ENCODE assay signal across 18 mouse cellular contexts in genomic region chr8:48146449-48146848, GRCm38 (mm10). TPM values are rescaled to one million over a fixed set of nuclear protein-coding genes. Genes with fewer than 3 reads are reported as not detected.
DNase-seq lines count a peak whose midpoint lies in the region; ATAC-seq lines count a peak whose summit lies in the region.
"Had no signal": no experiment of that assay in that cellular context is flagged by ENCODE, and none has a peak within 500 bp of the region (broad histone marks: within the 10 kb centered on the region; RNA-seq: fewer than 3 reads in every experiment).

No protein-coding gene starts in this region.

- H3K9ac ChIP-seq in embryonic facial prominence, embryonic 14.5 days (ENCODE audit: low read depth, low read length), result no peak overlapping the region
- H3K9ac ChIP-seq: heart, embryonic 13.5 days; neural tube, embryonic 12.5 days had no signal

- intact Hi-C loops in left cerebral cortex, postnatal 25 days (cut with DNase I), result no loop called here

- DNase-seq in frontal cortex, adult 2 months (ENCODE audit: extremely low spot score in 1 of 2, low spot score in 1 of 2), result peak; percentile 7 to 51
- no peak for DNase-seq in frontal cortex, postnatal 10 days (ENCODE audit: low spot score in 2 of 2)
- DNase-seq in NIH3T3 (ENCODE audit: low read depth), result peak; percentile 6
- DNase-seq in embryonic facial prominence, embryonic 14.5 days (ENCODE audit: low spot score), result peak; percentile 76
- peak; percentile 35 to 76 for DNase-seq in left cerebral cortex, postnatal 25 days (ENCODE audit: low spot score in 2 of 2)
- no peak for DNase-seq in urinary bladder, postnatal 36 days (ENCODE audit: low spot score in 2 of 2)
- DNase-seq in adrenal gland, adult 18-20 months (ENCODE audit: low spot score in 2 of 2), result no peak
- DNase-seq: embryo, embryonic 11 days; gastrocnemius, adult 2 months; kidney, adult 18-20 months; kidney, postnatal 14 days; lung, adult 18-20 months; lung, postnatal 4 days; thymus, adult 2 months had no signal

- ATAC-seq in embryonic facial prominence, embryonic 14.5 days (ENCODE audit: low read depth), result no peak

- H3K36me3 ChIP-seq in embryonic facial prominence, embryonic 14.5 days (ENCODE audit: control insufficient read depth, insufficient read depth, low read length), result no peaks in the 10 kb centered on the region
- H3K36me3 ChIP-seq: neural tube, embryonic 12.5 days had no signal

- H3K27me3 ChIP-seq in embryonic facial prominence, embryonic 14.5 days (replicated peaks; ENCODE audit: control insufficient read depth, insufficient read depth, low read length), result no peaks in the 10 kb centered on the region
- H3K27me3 ChIP-seq: heart, embryonic 13.5 days; neural tube, embryonic 12.5 days had no signal

- H3K9me3 ChIP-seq in embryonic facial prominence, embryonic 14.5 days (ENCODE audit: control insufficient read depth, low read length), result peaks cover 14% of the 10 kb centered on the region; the same call in 1 of the 2 replicates

- WGBS in embryonic facial prominence, embryonic 14.5 days, result 73% methylated on average over 10 of the region's 10 CpGs

- no peak overlapping the region for H3K4me3 ChIP-seq in embryonic facial prominence, embryonic 14.5 days (ENCODE audit: low read depth, low read length)
- H3K4me3 ChIP-seq: erythroblast, embryonic 14.5 days; gastrocnemius, adult 2 months; heart, embryonic 13.5 days; neural tube, embryonic 12.5 days had no signal

- H3K27ac ChIP-seq in embryonic facial prominence, embryonic 14.5 days (replicated peaks; ENCODE audit: low read depth, low read length), result no peak overlapping the region
- H3K27ac ChIP-seq: gastrocnemius, adult 2 months; heart, embryonic 13.5 days; neural tube, embryonic 12.5 days had no signal

- H3K4me1 ChIP-seq in embryonic facial prominence, embryonic 14.5 days (ENCODE audit: control insufficient read depth, insufficient read depth, low read length), result peaks cover 6% of the 10 kb centered on the region; the same call in 1 of the 2 replicates
- H3K4me1 ChIP-seq: heart, embryonic 13.5 days; neural tube, embryonic 12.5 days had no signal

- H3K4me2 ChIP-seq in embryonic facial prominence, embryonic 14.5 days (ENCODE audit: low read depth, low read length), result no peak overlapping the region
- H3K4me2 ChIP-seq: heart, embryonic 13.5 days; midbrain, embryonic 11.5 days; neural tube, embryonic 12.5 days had no signal

RNA-seq across cellular contexts. Expression of gene Dctd, which starts 47.6 kb away (rescaled TPM):
- polyA plus RNA-seq in frontal cortex, adult 2 months (2012; rRNA removed), result 9.8 and 12.2 TPM in 2 replicates
- 28.2 and 30.4 TPM in 2 replicates for polyA plus RNA-seq in embryonic facial prominence, embryonic 14.5 days (2014; fragmentation: Nextera tagmentation; extraction: Ambion mirVana)
- 1 to 10 TPM; 5.5 to 9.4 TPM for total RNA-seq in left cerebral cortex, postnatal 25 days (2021)
- 1 to 10 TPM in 1 of 2 experiments, under 1 TPM in 1; 0.96 to 2.9 TPM for total RNA-seq in adrenal gland, adult 18-20 months (2021)
- polyA plus RNA-seq: erythroblast, embryonic 14.5 days had no signal

Comparison
In these comparisons a context has a peak if more than half of its experiments do, and no peak if none do; other contexts are left out.
1. DNase-seq: peak in frontal cortex, adult 2 months (2 of 2), NIH3T3 (single experiment), embryonic facial prominence, embryonic 14.5 days (single experiment) and left cerebral cortex, postnatal 25 days (2 of 2); none in frontal cortex, postnatal 10 days (0 of 2), urinary bladder, postnatal 36 days (0 of 2) and adrenal gland, adult 18-20 months (0 of 2).